Mouse (Mus musculus) kidney, adult 9 months (tissue): ENCODE results near the gene Zfp704.
A peak's percentile ranks its signal among the peaks of the same experiment; 100 is the strongest.

Experiments used
- DNase-seq: peaks from one replicate; pipeline ENCODE4 v3.0.0; 2022

Gene Zfp704

GRCm38 (mm10) chr3:9512199-9512598, 97.7 kb downstream of the Zfp704 start:
- no peak for DNase-seq

GRCm38 (mm10) chr3:9505692-9506211, 104.1 kb downstream of the Zfp704 start:
- no peak for DNase-seq

GRCm38 (mm10) chr3:9504371-9504770, 105.5 kb downstream of the Zfp704 start:
- no peak for DNase-seq

GRCm38 (mm10) chr3:9500725-9501124, 109.2 kb downstream of the Zfp704 start:
- peak; percentile 88 for DNase-seq

GRCm38 (mm10) chr3:9499994-9500553, 109.8 kb downstream of the Zfp704 start:
- peak; percentile 20 for DNase-seq

- no peak for DNase-seq
Measured at GRCm38 (mm10) chr3:9499489-9499888, 110.4 kb downstream of the Zfp704 start.

- DNase-seq = peak; percentile 9
Measured at GRCm38 (mm10) chr3:9497260-9497659, 112.6 kb downstream of the Zfp704 start.

GRCm38 (mm10) chr3:9491766-9492283, 118.1 kb downstream of the Zfp704 start:
- DNase-seq = no peak

- DNase-seq = no peak
Measured at GRCm38 (mm10) chr3:9487644-9488043, 122.2 kb downstream of the Zfp704 start.

GRCm38 (mm10) chr3:9485506-9485905, 124.4 kb downstream of the Zfp704 start:
- DNase-seq = peak; percentile 14

- no peak for DNase-seq
Measured at GRCm38 (mm10) chr3:9481956-9482355, 127.9 kb downstream of the Zfp704 start.

- peak; percentile 17 for DNase-seq
Measured at GRCm38 (mm10) chr3:9481358-9481757, 128.5 kb downstream of the Zfp704 start.

GRCm38 (mm10) chr3:9480936-9481335, 128.9 kb downstream of the Zfp704 start:
- no peak for DNase-seq

GRCm38 (mm10) chr3:9477386-9477785, 132.5 kb downstream of the Zfp704 start:
- no peak for DNase-seq

- no peak for DNase-seq
Measured at GRCm38 (mm10) chr3:9476336-9476735, 133.5 kb downstream of the Zfp704 start.

GRCm38 (mm10) chr3:9475501-9475900, 134.4 kb downstream of the Zfp704 start:
- DNase-seq = no peak

- DNase-seq = no peak
Measured at GRCm38 (mm10) chr3:9474331-9474730, 135.6 kb downstream of the Zfp704 start.

- peak; percentile 65 for DNase-seq
Measured at GRCm38 (mm10) chr3:9466287-9466686, 143.6 kb downstream of the Zfp704 start.

- DNase-seq = no peak
Measured at GRCm38 (mm10) chr3:9465731-9466130, 144.2 kb downstream of the Zfp704 start.

GRCm38 (mm10) chr3:9461660-9462059, 148.2 kb downstream of the Zfp704 start:
- peak; percentile 5 for DNase-seq

GRCm38 (mm10) chr3:9460284-9460683, 149.6 kb downstream of the Zfp704 start:
- DNase-seq = no peak

GRCm38 (mm10) chr3:9456380-9456890, 153.4 kb downstream of the Zfp704 start:
- no peak for DNase-seq

GRCm38 (mm10) chr3:9455351-9455750, 154.5 kb downstream of the Zfp704 start:
- DNase-seq = no peak

GRCm38 (mm10) chr3:9454556-9455330, 155.1 kb downstream of the Zfp704 start:
- DNase-seq = no peak
